Mouse (Mus musculus): ENCODE measurements around the gene Dyrk1b.

DNA sequence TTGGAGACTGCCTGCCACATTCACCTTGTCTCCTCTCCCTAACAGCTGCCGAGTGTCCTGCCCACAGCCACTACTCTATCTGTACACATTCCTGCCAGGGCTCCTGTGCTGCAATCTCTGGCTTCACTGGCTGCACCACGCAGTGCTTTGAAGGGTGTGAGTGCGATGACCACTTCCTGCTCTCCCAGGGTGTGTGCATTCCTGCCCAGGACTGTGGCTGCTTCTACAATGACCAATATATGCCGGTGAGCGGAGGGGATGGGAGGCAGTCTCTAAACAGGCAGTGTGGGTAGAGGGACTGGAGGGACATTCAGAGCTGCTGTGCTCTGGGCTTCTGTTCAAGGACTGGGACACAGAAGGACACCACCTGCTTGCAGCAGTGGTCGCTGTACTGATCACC is 20.0 kb upstream of the Dyrk1b start:
- TF ChIP-seq POLR2A (IDR thresholded peaks at IDR 0.05; ENCODE audit: borderline replicate concordance, extremely low read depth, insufficient read depth, insufficient read length, poor library complexity, severe bottlenecking) = no peak
- TF ChIP-seq CTCF (IDR thresholded peaks at IDR 0.05; ENCODE audit: borderline replicate concordance, extremely low read depth, insufficient read depth, insufficient read length) = no peak

Data from brain, embryonic 14.5 days (tissue).